Mouse (Mus musculus) forebrain, embryonic 10.5 days (tissue): ENCODE results near the gene Spert. TPM values are rescaled to one million over a fixed set of nuclear protein-coding genes. Genes with fewer than 3 reads are reported as not detected.

ENCODE experiments used
- DNase-seq: peaks from one replicate; pipeline ENCODE4 v3.0.0-alpha.2; 2017; ENCODE audit warnings: low spot score; ENCODE audit errors: extremely low spot score
- H3K27ac ChIP-seq: fragments of 300-500 bp; sonication (generic); 2 replicates; pipeline ENCODE4 v1.5.1; 2016; ENCODE audit warnings: mild to moderate bottlenecking
- H3K27me3 ChIP-seq: fragments of 300-500 bp; sonication (generic); 2 replicates; pipeline ENCODE4 v1.6.1; 2016; ENCODE audit warnings: mild to moderate bottlenecking; ENCODE audit not compliant: poor library complexity, severe bottlenecking
- H3K36me3 ChIP-seq: fragments of 300-500 bp; sonication (generic); replicated peaks from 2 replicates; pipeline ENCODE4 v1.6.1; 2016; ENCODE audit warnings: mild to moderate bottlenecking, moderate library complexity
- H3K4me1 ChIP-seq: fragments of 300-500 bp; sonication (generic); 2 replicates; pipeline ENCODE4 v1.6.1; 2016
- H3K4me3 ChIP-seq: fragments of 300-500 bp; sonication (generic); 2 replicates; pipeline ENCODE4 v1.5.1; 2016; ENCODE audit warnings: mild to moderate bottlenecking, moderate library complexity
- H3K9me3 ChIP-seq: fragments of 300-500 bp; sonication (generic); 2 replicates; pipeline ENCODE4 v1.6.1; 2016; ENCODE audit warnings: mild to moderate bottlenecking, moderate library complexity
- WGBS: fragments of 180-500 bp; shearing (Covaris S2); methylation state at CpG from one replicate; pipeline ENCODE4 v1.1.7; 2016; 5-methylcytosine and 5-hydroxymethylcytosine counted together
- polyA plus RNA-seq: library from polyadenylated mRNA; unstranded; fragments of >200 nt; fragmentation: Nextera tagmentation; extraction: Ambion mirVana; gene quantifications from 2 replicates; pipeline ENCODE4 v1.2.1, GENCODE M21; 2016

The Spert gene
- polyA plus RNA-seq, result not detected in 2 replicates

- H3K4me3 ChIP-seq, result no peak within 1 kb of the TSS
- no peak for DNase-seq
- no peaks in the 10 kb centered on the region for H3K9me3 ChIP-seq
- no peaks in the 10 kb centered on the region for H3K4me1 ChIP-seq
- no peaks in the 10 kb centered on the region for H3K27me3 ChIP-seq
- 71% methylated on average over 3 of the region's 3 CpGs for WGBS
- no peak within 1 kb of the TSS for H3K27ac ChIP-seq
- H3K36me3 ChIP-seq, result no peaks in the 10 kb centered on the region
Observed at GRCm38 (mm10) chr14:75592978-75593377, at the start of gene Spert. Gene Spert, minus strand, starts transcription at chr14:75593116.

GRCm38 (mm10) chr14:75642080-75642479 lies 49.2 kb upstream of the Spert start, which contains the start of gene Erich6b:
Gene Erich6b, plus strand, starts transcription at chr14:75642259.
- Histone ChIP-seq H3K4me1 (peaks cover 10% of the 10 kb centered on the region), H3K4me3 (no peak within 1 kb of the TSS), H3K27ac (peak within 1 kb of the TSS; percentile 60), H3K36me3 (no peaks in the 10 kb centered on the region), H3K27me3 (no peaks in the 10 kb centered on the region), H3K9me3 (no peaks in the 10 kb centered on the region; the same call in 1 of the 2 replicates)
- 80% methylated on average over 8 of the region's 8 CpGs for WGBS
- DNase-seq, result no peak

GRCm38 (mm10) chr14:75641369-75641768 lies 48.5 kb upstream of the Spert start:
- H3K4me3 ChIP-seq, result no peak overlapping the region
- H3K4me1 ChIP-seq, result peaks cover 12% of the 10 kb centered on the region
- H3K9me3 ChIP-seq, result no peaks in the 10 kb centered on the region; the same call in 1 of the 2 replicates
- WGBS, result 65% methylated on average over 6 of the region's 6 CpGs
- H3K27ac ChIP-seq, result peak overlapping the region; percentile 60
- H3K36me3 ChIP-seq, result no peaks in the 10 kb centered on the region
- no peaks in the 10 kb centered on the region for H3K27me3 ChIP-seq
- DNase-seq, result no peak

- peaks cover 17% of the 10 kb centered on the region for H3K4me1 ChIP-seq
- H3K9me3 ChIP-seq, result no peaks in the 10 kb centered on the region; the same call in 1 of the 2 replicates
- no peak for DNase-seq
- 88% methylated on average over 2 of the region's 2 CpGs for WGBS
- H3K27me3 ChIP-seq, result no peaks in the 10 kb centered on the region
- no peaks in the 10 kb centered on the region for H3K36me3 ChIP-seq
- no peak overlapping the region for H3K4me3 ChIP-seq
- peak overlapping the region; percentile 60; the same call in 1 of the 2 replicates for H3K27ac ChIP-seq
Observed at GRCm38 (mm10) chr14:75640846-75641245, 47.9 kb upstream of the Spert start.

- DNase-seq, result no peak
- 85% methylated on average over 4 of the region's 4 CpGs for WGBS
- Histone ChIP-seq H3K27me3 (no peaks in the 10 kb centered on the region), H3K4me1 (peaks cover 20% of the 10 kb centered on the region), H3K4me3 (no peak overlapping the region), H3K27ac (no peak overlapping the region), H3K36me3 (no peaks in the 10 kb centered on the region), H3K9me3 (no peaks in the 10 kb centered on the region)
Observed at GRCm38 (mm10) chr14:75637641-75638040, 44.7 kb upstream of the Spert start.

- Histone ChIP-seq H3K27me3 (no peaks in the 10 kb centered on the region), H3K4me1 (peaks cover 15% of the 10 kb centered on the region), H3K36me3 (no peaks in the 10 kb centered on the region), H3K4me3 (no peak overlapping the region), H3K27ac (peak overlapping the region; percentile 40; the same call in 1 of the 2 replicates), H3K9me3 (no peaks in the 10 kb centered on the region)
- WGBS, result 34% methylated on average over 7 of the region's 7 CpGs
- DNase-seq, result no peak
Observed at GRCm38 (mm10) chr14:75636107-75636506, 43.2 kb upstream of the Spert start.

GRCm38 (mm10) chr14:75635350-75635749 lies 42.4 kb upstream of the Spert start:
- peaks cover 15% of the 10 kb centered on the region for H3K4me1 ChIP-seq
- H3K9me3 ChIP-seq, result no peaks in the 10 kb centered on the region
- no peak overlapping the region for H3K4me3 ChIP-seq
- H3K36me3 ChIP-seq, result no peaks in the 10 kb centered on the region
- H3K27me3 ChIP-seq, result no peaks in the 10 kb centered on the region
- whole genome bisulfite sequencing, result 88% methylated on average over 12 of the region's 12 CpGs
- no peak for DNase-seq
- H3K27ac ChIP-seq, result 0 out of 2 replicates have a peak overlapping the region, but pooled peaks have one; percentile 40

- Histone ChIP-seq H3K36me3 (no peaks in the 10 kb centered on the region), H3K4me3 (no peak overlapping the region), H3K27ac (no peak overlapping the region), H3K4me1 (no peaks in the 10 kb centered on the region), H3K27me3 (no peaks in the 10 kb centered on the region), H3K9me3 (no peaks in the 10 kb centered on the region)
- 94% methylated on average over 8 of the region's 8 CpGs for WGBS
- no peak for DNase-seq
Observed at GRCm38 (mm10) chr14:75628870-75629269, 36.0 kb upstream of the Spert start.

GRCm38 (mm10) chr14:75622984-75623383 lies 30.1 kb upstream of the Spert start:
- H3K4me3 ChIP-seq, result no peak overlapping the region
- H3K27me3 ChIP-seq, result no peaks in the 10 kb centered on the region
- 84% methylated on average over 7 of the region's 7 CpGs for WGBS
- no peaks in the 10 kb centered on the region for H3K36me3 ChIP-seq
- H3K4me1 ChIP-seq, result peaks cover 11% of the 10 kb centered on the region; the same call in 1 of the 2 replicates
- no peak overlapping the region for H3K27ac ChIP-seq
- H3K9me3 ChIP-seq, result no peaks in the 10 kb centered on the region
- no peak for DNase-seq

GRCm38 (mm10) chr14:75616375-75616774 lies 23.5 kb upstream of the Spert start:
- H3K4me1 ChIP-seq, result peaks cover 10% of the 10 kb centered on the region; the same call in 1 of the 2 replicates
- DNase-seq, result no peak
- no peaks in the 10 kb centered on the region for H3K9me3 ChIP-seq
- H3K36me3 ChIP-seq, result no peaks in the 10 kb centered on the region
- 88% methylated on average over 6 of the region's 6 CpGs for WGBS
- H3K4me3 ChIP-seq, result no peak overlapping the region
- no peak overlapping the region for H3K27ac ChIP-seq
- H3K27me3 ChIP-seq, result no peaks in the 10 kb centered on the region

- no peak overlapping the region for H3K4me3 ChIP-seq
- H3K4me1 ChIP-seq, result peaks cover 6% of the 10 kb centered on the region
- no peaks in the 10 kb centered on the region for H3K9me3 ChIP-seq
- no peak for DNase-seq
- H3K36me3 ChIP-seq, result no peaks in the 10 kb centered on the region
- H3K27me3 ChIP-seq, result no peaks in the 10 kb centered on the region
- no peak overlapping the region for H3K27ac ChIP-seq
- 85% methylated on average over 2 of the region's 2 CpGs for WGBS
Observed at GRCm38 (mm10) chr14:75609176-75609575, 16.3 kb upstream of the Spert start.

- H3K4me3 ChIP-seq, result no peak overlapping the region
- WGBS, result 87% methylated on average over 12 of the region's 12 CpGs
- H3K36me3 ChIP-seq, result no peaks in the 10 kb centered on the region
- no peaks in the 10 kb centered on the region for H3K9me3 ChIP-seq
- no peaks in the 10 kb centered on the region for H3K27me3 ChIP-seq
- H3K4me1 ChIP-seq, result no peaks in the 10 kb centered on the region
- no peak overlapping the region for H3K27ac ChIP-seq
- DNase-seq, result no peak
Observed at GRCm38 (mm10) chr14:75583870-75584269, 9.0 kb downstream of the Spert start.

- Histone ChIP-seq H3K4me3 (no peak overlapping the region), H3K9me3 (no peaks in the 10 kb centered on the region), H3K36me3 (no peaks in the 10 kb centered on the region), H3K4me1 (no peaks in the 10 kb centered on the region), H3K27ac (no peak overlapping the region), H3K27me3 (no peaks in the 10 kb centered on the region)
- no peak for DNase-seq
- WGBS, result 90% methylated on average over 6 of the region's 6 CpGs
Observed at GRCm38 (mm10) chr14:75579010-75579409, 13.9 kb downstream of the Spert start.

- 74% methylated on average over 3 of the region's 3 CpGs for WGBS
- no peaks in the 10 kb centered on the region for H3K36me3 ChIP-seq
- H3K4me1 ChIP-seq, result peaks cover 22% of the 10 kb centered on the region
- no peak overlapping the region for H3K4me3 ChIP-seq
- peak overlapping the region; percentile 70; the same call in 1 of the 2 replicates for H3K27ac ChIP-seq
- H3K27me3 ChIP-seq, result no peaks in the 10 kb centered on the region
- no peak for DNase-seq
- no peaks in the 10 kb centered on the region for H3K9me3 ChIP-seq
Observed at GRCm38 (mm10) chr14:75566303-75566702, 26.6 kb downstream of the Spert start.
